Mouse (Mus musculus) layer of hippocampus, adult 18-20 months (tissue): ENCODE measurements around the gene Got1. TPM values are rescaled to one million over a fixed set of nuclear protein-coding genes. Genes with fewer than 3 reads are reported as not detected.

Experiments used
- DNase-seq, 2 experiments: peaks; one replicate each; pipeline ENCODE4 v3.0.0; 2022; ENCODE audit warnings: low spot score in 2 of 2
- long read RNA-seq: library from polyadenylated mRNA; stranded (forward); transcript quantifications from one replicate; pipeline ENCODE4 v2.0.0, GENCODE M21; 2021
- total RNA-seq, 2 experiments: library from RNA; stranded (reverse); gene quantifications; 2 replicates each; pipeline ENCODE4 v1.2.3; 2021

Gene Got1
- 100 to 1,000 TPM; 374 to 381 TPM for total RNA-seq
- long read RNA-seq, transcript Got1-201 (9 exons, 2,058 nt), result major isoform, 322 of 352 reads
- long read RNA-seq, partial matches to known transcripts, result 15 of 352 reads
- long read RNA-seq, other reads (novel, unspliced or antisense), result 14 of 352 reads

GRCm38 (mm10) chr19:43524187-43525103, at the start of gene Got1:
TSS of gene Got1 (minus strand) at chr19:43524605.
- peak; percentile 95 to 98 for DNase-seq

GRCm38 (mm10) chr19:43570831-43571790, 46.7 kb upstream of the Got1 start:
- DNase-seq, result peak; percentile 24 to 78

- DNase-seq, result no peak
These were observed 44.7 kb upstream of the Got1 start for GRCm38 (mm10) chr19:43569133-43569532.

DNA sequence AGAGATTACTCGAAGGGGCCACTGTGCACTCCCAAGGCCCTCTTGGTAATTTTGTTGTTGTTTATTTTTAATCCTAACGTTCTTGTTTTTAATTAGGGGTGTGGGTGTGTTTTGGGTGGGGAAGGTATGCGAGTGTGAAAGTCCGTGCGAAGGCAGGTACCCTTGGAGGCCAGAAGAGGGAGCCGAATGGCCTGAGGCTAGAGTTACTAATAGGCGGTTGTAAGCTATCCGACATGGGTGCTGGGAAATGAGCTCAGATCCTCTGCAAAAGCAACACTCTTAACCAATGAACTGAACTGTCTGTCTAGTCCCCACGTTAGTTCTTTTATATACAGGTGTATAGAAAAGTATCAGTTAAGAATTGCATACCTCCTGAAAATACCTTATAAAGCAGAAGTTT, 43.9 kb upstream of the Got1 start:
- no peak for DNase-seq

DNA sequence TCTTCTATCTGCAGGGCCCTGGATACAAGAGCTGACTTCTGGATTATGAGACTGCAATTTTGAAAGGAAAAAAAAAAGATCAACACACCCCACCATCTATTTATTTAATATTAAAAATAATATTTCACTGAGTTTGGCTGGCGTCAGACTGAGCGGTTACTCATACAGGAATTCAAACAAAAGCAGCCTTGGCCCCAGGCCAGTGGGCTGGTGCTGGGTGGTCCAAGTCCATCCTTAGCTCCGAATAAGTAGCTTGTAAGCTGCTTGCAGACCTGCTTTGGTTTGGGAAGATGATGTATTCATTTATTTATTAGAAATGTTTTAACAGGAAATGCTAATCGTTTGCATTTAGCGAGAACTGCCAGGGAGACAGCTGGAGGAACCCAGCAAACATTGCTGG, 38.8 kb upstream of the Got1 start:
- no peak for DNase-seq

GRCm38 (mm10) chr19:43561841-43562240, 37.4 kb upstream of the Got1 start:
- DNase-seq, result no peak

- DNase-seq, result no peak
These were observed 35.8 kb upstream of the Got1 start for GRCm38 (mm10) chr19:43560244-43560643.

DNA sequence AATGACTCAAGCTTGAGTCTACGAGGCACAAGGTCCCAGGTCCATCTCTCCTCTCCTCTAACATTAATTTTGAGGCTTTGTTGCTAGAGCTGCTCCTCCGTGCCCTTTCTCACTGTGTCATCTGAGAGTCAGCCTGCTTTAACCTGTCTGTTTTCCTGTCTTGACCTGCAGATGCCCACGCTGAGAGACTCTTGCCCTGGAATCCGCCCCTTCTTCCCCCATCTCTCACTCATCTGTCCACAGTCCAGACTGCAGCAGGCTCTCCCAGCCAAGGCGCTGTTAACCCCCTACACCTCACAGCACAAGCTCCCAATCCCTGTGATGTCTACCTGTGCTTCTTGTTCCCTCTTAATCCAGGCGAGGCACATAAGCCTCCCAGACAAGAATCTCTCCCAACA, 27.1 kb upstream of the Got1 start:
- no peak for DNase-seq

GRCm38 (mm10) chr19:43550706-43551492, 26.5 kb upstream of the Got1 start:
- DNase-seq, result no peak

DNA sequence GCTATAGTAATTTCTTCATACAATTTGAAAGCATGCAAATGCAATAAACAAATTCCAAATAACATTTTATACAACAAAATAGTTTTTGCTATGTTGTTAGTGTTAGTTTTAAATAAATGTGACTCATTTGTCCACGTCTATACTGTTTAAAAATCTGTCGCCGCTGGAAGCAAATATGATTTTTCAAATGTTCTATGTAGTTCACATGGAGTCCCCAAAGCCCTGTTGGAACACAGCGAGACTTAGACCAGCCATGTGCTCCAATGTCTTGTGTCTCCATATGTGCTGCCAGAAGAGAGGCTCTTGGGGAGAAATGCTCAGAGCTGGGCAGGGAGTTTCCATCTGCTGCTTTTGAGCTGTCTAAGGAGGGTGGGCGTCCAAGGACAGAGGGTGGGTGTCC, 23.7 kb upstream of the Got1 start:
- peak in 1 of 2 experiments; percentile 45 for DNase-seq

- no peak for DNase-seq
These were observed 22.1 kb upstream of the Got1 start for GRCm38 (mm10) chr19:43546337-43547117.

GRCm38 (mm10) chr19:43535372-43535771, 11.0 kb upstream of the Got1 start:
- DNase-seq, result no peak

GRCm38 (mm10) chr19:43530921-43531320, 6.5 kb upstream of the Got1 start:
- DNase-seq, result no peak

GRCm38 (mm10) chr19:43530197-43530770, 5.9 kb upstream of the Got1 start:
- peak; percentile 60 to 83 for DNase-seq

DNA sequence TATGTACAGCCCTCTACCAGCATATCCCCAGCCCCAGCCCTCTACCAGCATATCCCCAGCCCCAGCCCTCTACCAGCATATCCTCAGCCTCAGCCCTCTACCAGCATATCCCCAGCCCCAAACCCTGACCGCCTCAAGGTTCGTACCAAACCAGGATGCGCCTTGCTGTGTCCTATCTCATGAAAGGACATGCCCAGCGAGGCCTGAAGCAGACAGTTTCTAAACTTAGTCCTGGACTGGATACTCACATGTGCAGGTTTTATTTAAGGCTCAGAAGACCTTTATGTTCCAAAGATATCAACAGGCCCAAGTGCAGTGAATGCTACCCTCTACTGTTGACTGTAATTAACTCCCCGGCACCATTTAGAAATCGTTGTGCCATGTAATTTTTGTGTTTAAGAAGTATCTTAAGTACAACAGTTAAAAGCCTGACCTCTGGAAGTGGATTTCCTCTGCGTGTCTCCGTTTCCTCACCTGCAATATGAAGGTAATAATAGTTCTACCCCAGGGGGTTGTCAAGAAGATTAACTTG, 3.7 kb upstream of the Got1 start:
- DNase-seq, result no peak

- DNase-seq, result no peak
These were observed 2.7 kb upstream of the Got1 start for GRCm38 (mm10) chr19:43527131-43527530.

- no peak for DNase-seq
These were observed 1.6 kb upstream of the Got1 start for GRCm38 (mm10) chr19:43526025-43526424.

GRCm38 (mm10) chr19:43525566-43525965, 1.2 kb upstream of the Got1 start:
- no peak for DNase-seq

DNA sequence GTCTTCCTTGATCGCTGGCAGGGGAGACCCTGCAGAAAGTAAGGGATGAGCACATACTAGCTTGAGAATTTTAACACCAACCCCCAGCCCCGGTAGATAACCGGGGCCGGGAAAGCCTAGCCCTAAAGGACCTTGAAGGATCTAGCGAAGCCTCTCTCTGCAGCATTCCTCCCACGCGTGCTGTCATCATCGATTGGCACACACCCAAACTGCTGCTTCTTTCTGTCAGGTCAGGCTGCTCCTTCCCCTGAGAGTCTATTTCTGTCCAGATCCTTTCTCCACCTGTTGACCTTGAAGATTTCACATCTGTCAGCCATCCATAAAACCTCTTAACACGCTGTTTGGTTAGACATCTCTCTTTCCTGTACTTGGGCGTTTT, 688 bp upstream of the Got1 start:
- peak in 1 of 2 experiments; percentile 60 for DNase-seq
